Mouse (Mus musculus) heart, adult 2 months (tissue): Measurements from ENCODE around the gene Tm4sf5.
"Not testable (repeated sequence)": the region's sequence is repeated elsewhere in the genome, so short reads cannot be mapped to it uniquely, and the experiment has no call there.

ENCODE experiments used
- CTCF ChIP-seq: fragments of 200-600 bp; IDR thresholded peaks from 2 replicates; pipeline ENCODE4 v1.8.1; 2022; ENCODE audit warnings: antibody characterized with exemption, mild to moderate bottlenecking, moderate library complexity
- EP300 ChIP-seq: fragments of 200-500 bp; IDR thresholded peaks from 2 replicates; pipeline ENCODE4 v1.6.1; 2011; ENCODE audit warnings: low read depth, low read length, control low read depth; ENCODE audit not compliant: insufficient read depth
- POLR2A ChIP-seq: fragments of 200-500 bp; IDR thresholded peaks from 2 replicates; pipeline ENCODE4 v1.6.1; 2011; ENCODE audit warnings: mild to moderate bottlenecking, low read depth, low read length, control low read depth; ENCODE audit not compliant: insufficient read depth

GRCm38 (mm10) chr11:70523306-70523989 lies 18.4 kb downstream of the Tm4sf5 start:
- TF ChIP-seq CTCF, result 0 out of 2 replicates have a peak, but pooled peaks have one; percentile 15
- not testable (repeated sequence) for TF ChIP-seq POLR2A, EP300
